Mouse (Mus musculus): ENCODE data around the gene Smad3.

DNA sequence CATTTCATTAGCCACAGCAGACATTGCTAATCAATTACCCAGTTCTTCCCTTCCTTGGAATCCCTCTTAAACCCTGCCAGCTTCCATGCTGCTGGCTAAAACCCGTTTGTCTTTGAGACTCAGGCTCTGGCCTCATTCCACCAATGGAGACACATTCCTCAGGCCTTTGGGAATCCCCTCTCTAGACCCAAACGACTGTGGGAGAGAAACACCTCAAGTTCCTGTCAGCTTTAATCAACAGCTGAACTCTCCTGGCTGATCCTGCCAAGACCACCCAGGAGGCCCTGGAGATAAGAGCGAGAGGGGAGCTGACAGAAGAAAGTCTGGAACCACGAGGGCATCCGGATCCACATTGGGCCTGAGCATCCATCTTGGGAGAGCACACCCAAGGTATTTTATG is 13.9 kb upstream of the Smad3 start:
- TF ChIP-seq POLR2A (IDR thresholded peaks at IDR 0.05; ENCODE audit: borderline replicate concordance, control insufficient read depth, low read depth, low read length) (no peak), CTCF (IDR thresholded peaks at IDR 0.05; ENCODE audit: control insufficient read depth, insufficient read depth, low read length) (no peak)

Data from bone marrow, adult 2 months (tissue).